Mouse (Mus musculus): ENCODE data around the gene Galp.
"Not testable (repeated sequence)": the region's sequence is repeated elsewhere in the genome, so short reads cannot be mapped to it uniquely, and the experiment has no call there.

Galp gene

GRCm38 (mm10) chr7:6258232-6259220 lies 61.6 kb downstream of the Galp start:
- no peak for DNase-seq (ENCODE audit: low spot score)

DNA sequence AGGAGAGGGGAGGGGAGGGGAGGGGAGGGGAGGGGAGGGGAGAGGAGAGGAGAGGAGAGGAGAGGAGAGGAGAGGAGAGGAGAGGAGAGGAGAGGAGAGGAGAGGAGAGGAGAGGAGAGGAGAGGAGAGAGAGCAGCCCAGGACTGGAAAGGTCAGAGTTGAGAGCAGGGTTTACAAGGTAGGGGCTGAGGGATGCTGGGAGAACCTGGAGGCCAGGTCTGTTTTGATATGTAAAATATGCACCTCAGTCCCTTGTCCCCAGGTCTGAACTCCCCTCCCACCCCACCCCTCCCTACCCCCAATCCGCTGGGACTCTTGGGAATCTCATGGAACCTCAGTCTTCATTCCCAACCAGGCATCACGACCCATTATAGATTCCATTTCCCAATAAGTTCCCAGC lies 63.1 kb downstream of the Galp start:
- DNase-seq (ENCODE audit: low spot score): not testable (repeated sequence)

DNA sequence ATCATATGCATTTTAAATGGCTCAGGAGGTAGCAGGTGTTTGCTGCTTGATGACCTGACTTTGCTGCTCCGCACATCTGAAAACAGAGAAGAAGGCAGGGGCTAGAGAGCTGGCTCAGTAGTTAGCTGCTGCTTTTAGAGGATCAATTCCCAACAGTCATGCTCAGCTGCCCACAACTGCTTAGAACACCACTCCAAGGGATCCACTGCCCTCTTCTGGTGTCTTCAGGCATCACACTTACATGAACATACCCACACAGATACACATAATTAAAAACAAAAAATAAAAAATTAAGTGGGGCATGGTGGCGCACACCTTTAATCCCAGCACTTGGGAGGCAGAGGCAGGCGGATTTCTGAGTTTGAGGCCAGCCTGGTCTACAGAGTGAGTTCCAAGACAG lies 65.2 kb downstream of the Galp start:
- DNase-seq (ENCODE audit: low spot score): no peak

DNA sequence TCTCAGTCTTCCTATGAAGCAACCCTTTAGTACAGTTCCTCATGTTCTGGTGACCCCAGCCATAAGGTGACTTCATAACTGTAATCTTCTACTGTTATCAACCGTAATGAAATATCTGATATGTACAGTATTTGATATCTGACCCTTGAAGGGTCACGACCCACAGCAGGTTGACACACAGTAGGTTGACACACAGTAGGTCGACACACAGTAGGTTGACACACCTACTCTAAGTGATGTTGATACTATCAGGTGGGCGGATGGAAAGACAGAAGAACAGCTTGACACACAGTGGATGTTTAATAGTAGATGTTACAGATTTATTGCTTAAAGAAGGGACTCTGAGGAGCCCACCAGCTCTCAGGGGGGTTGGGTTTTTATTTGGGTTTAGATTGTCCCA lies 66.1 kb downstream of the Galp start:
- DNase-seq (ENCODE audit: low spot score): no peak

GRCm38 (mm10) chr7:6265695-6266094 lies 68.8 kb downstream of the Galp start:
- peak; percentile 46 for DNase-seq (ENCODE audit: low spot score)
